Mouse (Mus musculus) adrenal gland, postnatal 36 days (tissue): ENCODE measurements around the gene Xirp1. TPM values are rescaled to one million over a fixed set of nuclear protein-coding genes. Genes with fewer than 3 reads are reported as not detected.

Source experiments
- DNase-seq, 2 experiments: peaks; one replicate each; pipeline ENCODE4 v3.0.0; 2021; ENCODE audit warnings: mixed read lengths in 1 of 2
- long read RNA-seq, 2 experiments: library from polyadenylated mRNA; stranded (forward); transcript quantifications; one replicate each; pipeline ENCODE4 v2.0.0; 2021; ENCODE audit warnings: borderline sequencing depth in 2 of 2
- total RNA-seq, 2 experiments: library from RNA; stranded (reverse); gene quantifications; 2 replicates each; pipeline ENCODE4 v1.2.3; 2021

Xirp1 gene
- under 1 TPM; 0.33 to 0.53 TPM for total RNA-seq
- long read RNA-seq, experiment 1, partial matches to known transcripts, result 0 of 1 reads
- long read RNA-seq, experiment 1, other reads (novel, unspliced or antisense), result 1 of 1 reads
- long read RNA-seq, experiment 2, result 0 reads

GRCm38 (mm10) chr9:120023086-120023811, at the start of gene Xirp1:
Gene Xirp1 (minus strand): TSS chr9:120023598.
- DNase-seq, result no peak

GRCm38 (mm10) chr9:120073169-120073568, 49.8 kb upstream of the Xirp1 start:
- peak; percentile 85 to 86 for DNase-seq

- no peak for DNase-seq
Observed at GRCm38 (mm10) chr9:120071251-120071650, 47.9 kb upstream of the Xirp1 start.

GRCm38 (mm10) chr9:120069779-120070178, 46.4 kb upstream of the Xirp1 start, which contains the start of gene Cx3cr1:
Gene Cx3cr1 (minus strand): TSS chr9:120069879.
- DNase-seq, result no peak

GRCm38 (mm10) chr9:120068047-120068446, 44.6 kb upstream of the Xirp1 start:
- DNase-seq, result no peak

GRCm38 (mm10) chr9:120067609-120068008, 44.2 kb upstream of the Xirp1 start:
- DNase-seq, result no peak

- peak in 1 of 2 experiments; percentile 20 for DNase-seq
Observed at GRCm38 (mm10) chr9:120064317-120064716, 40.9 kb upstream of the Xirp1 start.

GRCm38 (mm10) chr9:120058730-120059129, 35.3 kb upstream of the Xirp1 start:
- no peak for DNase-seq

- DNase-seq, result no peak
Observed at GRCm38 (mm10) chr9:120056201-120056600, 32.8 kb upstream of the Xirp1 start.

- no peak for DNase-seq
Observed at GRCm38 (mm10) chr9:120054545-120055277, 31.3 kb upstream of the Xirp1 start.

GRCm38 (mm10) chr9:120049407-120049806, 26.0 kb upstream of the Xirp1 start:
- peak; percentile 33 to 46 for DNase-seq

GRCm38 (mm10) chr9:120048495-120048894, 25.1 kb upstream of the Xirp1 start:
- DNase-seq, result no peak

- DNase-seq, result peak in 1 of 2 experiments; percentile 36
Observed at GRCm38 (mm10) chr9:120043115-120043514, 19.7 kb upstream of the Xirp1 start.

GRCm38 (mm10) chr9:120037414-120037813, 14.0 kb upstream of the Xirp1 start:
- no peak for DNase-seq

- no peak for DNase-seq
Observed at GRCm38 (mm10) chr9:120034375-120034774, 11.0 kb upstream of the Xirp1 start.

GRCm38 (mm10) chr9:120032710-120033109, 9.3 kb upstream of the Xirp1 start:
- DNase-seq, result no peak

- DNase-seq, result no peak
Observed at GRCm38 (mm10) chr9:120030421-120030820, 7.0 kb upstream of the Xirp1 start.

- no peak for DNase-seq
Observed at GRCm38 (mm10) chr9:120029880-120030279, 6.5 kb upstream of the Xirp1 start.

- DNase-seq, result peak; percentile 82 to 83
Observed at GRCm38 (mm10) chr9:120027401-120028151, 4.2 kb upstream of the Xirp1 start.

- no peak for DNase-seq
Observed at GRCm38 (mm10) chr9:120024625-120025024, 1.2 kb upstream of the Xirp1 start.

- no peak for DNase-seq
Observed at GRCm38 (mm10) chr9:120024171-120024570, 773 bp upstream of the Xirp1 start.

GRCm38 (mm10) chr9:120021164-120021563, 2.2 kb downstream of the Xirp1 start:
- no peak for DNase-seq
